Mouse (Mus musculus) CD4-positive helper T cell, adult 2 months (primary cell): ENCODE results near the gene Tkfc.

Experiments used
- DNase-seq: peaks from one replicate; pipeline ENCODE4 v3.0.0-alpha.2; 2012; ENCODE audit warnings: low read depth, missing footprints, low spot score

The Tkfc gene

GRCm38 (mm10) chr19:10605293-10605900 is at the start of gene Tkfc, which contains the start of gene Ddb1:
Gene Tkfc (minus strand): TSS chr19:10605654.
Gene Ddb1 (plus strand): TSS chr19:10605327.
- DNase-seq: peak; percentile 98

GRCm38 (mm10) chr19:10648156-10648555 is 42.7 kb upstream of the Tkfc start:
- peak; percentile 75 for DNase-seq

- no peak for DNase-seq
These were observed 40.2 kb upstream of the Tkfc start for GRCm38 (mm10) chr19:10645616-10646015.

GRCm38 (mm10) chr19:10640589-10641378 is 35.3 kb upstream of the Tkfc start:
- no peak for DNase-seq

GRCm38 (mm10) chr19:10640080-10640479 is 34.6 kb upstream of the Tkfc start:
- DNase-seq: no peak

- no peak for DNase-seq
These were observed 32.4 kb upstream of the Tkfc start for GRCm38 (mm10) chr19:10637840-10638239.

GRCm38 (mm10) chr19:10634872-10635318 is 29.4 kb upstream of the Tkfc start:
- DNase-seq: no peak

- DNase-seq: no peak
These were observed 28.8 kb upstream of the Tkfc start, which contains the start of gene Vwce for GRCm38 (mm10) chr19:10634106-10634871. Gene Vwce (plus strand): TSS chr19:10634213.

- DNase-seq: no peak
These were observed 3.3 kb upstream of the Tkfc start for GRCm38 (mm10) chr19:10608573-10609240.

- peak; percentile 42 for DNase-seq
These were observed 608 bp upstream of the Tkfc start for GRCm38 (mm10) chr19:10605901-10606622.

- no peak for DNase-seq
These were observed 920 bp downstream of the Tkfc start for GRCm38 (mm10) chr19:10604534-10604933.

GRCm38 (mm10) chr19:10603660-10604523 is 1.6 kb downstream of the Tkfc start:
- peak; percentile 30 for DNase-seq

- peak; percentile 88 for DNase-seq
These were observed 2.7 kb downstream of the Tkfc start for GRCm38 (mm10) chr19:10602787-10603186.

- DNase-seq: peak; percentile 16
These were observed 3.1 kb downstream of the Tkfc start for GRCm38 (mm10) chr19:10602247-10602769.

GRCm38 (mm10) chr19:10599648-10600047 is 5.8 kb downstream of the Tkfc start:
- DNase-seq: no peak

- DNase-seq: peak; percentile 17
These were observed 7.3 kb downstream of the Tkfc start for GRCm38 (mm10) chr19:10598188-10598587.

- no peak for DNase-seq
These were observed 13.6 kb downstream of the Tkfc start for GRCm38 (mm10) chr19:10591659-10592377.

GRCm38 (mm10) chr19:10590301-10590700 is 15.2 kb downstream of the Tkfc start:
- DNase-seq: no peak
